Mouse (Mus musculus): ENCODE measurements around the gene Gm14548. TPM values are rescaled to one million over a fixed set of nuclear protein-coding genes. Genes with fewer than 3 reads are reported as not detected.

Gene Gm14548
- polyA plus RNA-seq (2012; ENCODE audit: low replicate concordance): 0.46 and 0.67 TPM in 2 replicates

GRCm38 (mm10) chr7:3898036-3898590, at the start of gene Gm14548:
Gene Gm14548, minus strand, starts transcription at chr7:3898120.

GRCm38 (mm10) chr7:3915387-3915786, 17.5 kb upstream of the Gm14548 start, which contains the start of gene Lilra6:
Gene Lilra6, minus strand, starts transcription at chr7:3915503.

GRCm38 (mm10) chr7:3844951-3845350, 53.0 kb downstream of the Gm14548 start, which contains the start of gene Pira2:
Gene Pira2, minus strand, starts transcription at chr7:3845051.

Other genes with a start within 250 kb of the Gm14548 start
- gene Leng1, start 232.3 kb downstream of the Gm14548 start, polyA plus RNA-seq (2012; ENCODE audit: low replicate concordance): 6.2 and 6.4 TPM in 2 replicates
- 1.4 and 4.6 TPM in 2 replicates for gene Tmc4, start 220.6 kb downstream of the Gm14548 start, polyA plus RNA-seq (2012; ENCODE audit: low replicate concordance)
- gene Tsen34, start 205.3 kb downstream of the Gm14548 start, polyA plus RNA-seq (2012; ENCODE audit: low replicate concordance): 18.8 and 66.6 TPM in 2 replicates
- 81.3 and 120 TPM in 2 replicates for gene Mboat7, start 204.6 kb downstream of the Gm14548 start, polyA plus RNA-seq (2012; ENCODE audit: low replicate concordance)
- 67.0 and 502 TPM in 2 replicates for gene Rps9, start 194.1 kb downstream of the Gm14548 start, polyA plus RNA-seq (2012; ENCODE audit: low replicate concordance)
- 4.9 and 6.1 TPM in 2 replicates for gene Pirb, start 177.7 kb downstream of the Gm14548 start, polyA plus RNA-seq (2012; ENCODE audit: low replicate concordance)
- gene Gm15448, start 72.4 kb downstream of the Gm14548 start, polyA plus RNA-seq (2012; ENCODE audit: low replicate concordance): not detected in 2 replicates
- gene Pira2, start 53.1 kb downstream of the Gm14548 start, polyA plus RNA-seq (2012; ENCODE audit: low replicate concordance): 0.50 TPM in 1 of 2 replicates, not detected in the other
- gene Lilra6, start 17.4 kb upstream of the Gm14548 start, polyA plus RNA-seq (2012; ENCODE audit: low replicate concordance): 1.5 and 2.2 TPM in 2 replicates
- gene Lair1, start 165.1 kb upstream of the Gm14548 start, polyA plus RNA-seq (2012; ENCODE audit: low replicate concordance): 1.4 and 1.5 TPM in 2 replicates
- 0.47 and 0.49 TPM in 2 replicates for gene Ttyh1, start 221.3 kb upstream of the Gm14548 start, polyA plus RNA-seq (2012; ENCODE audit: low replicate concordance)
- 293 and 299 TPM in 2 replicates for gene Leng8, start 238.9 kb upstream of the Gm14548 start, polyA plus RNA-seq (2012; ENCODE audit: low replicate concordance)

Data from leukemia stem cell, adult 10-12 weeks (primary cell).